Mouse (Mus musculus) kidney, adult 11 months (tissue): ENCODE data around the gene Thrap3.

Source experiments
- DNase-seq: peaks from one replicate; pipeline ENCODE4 v3.0.0; 2022

Gene Thrap3

DNA sequence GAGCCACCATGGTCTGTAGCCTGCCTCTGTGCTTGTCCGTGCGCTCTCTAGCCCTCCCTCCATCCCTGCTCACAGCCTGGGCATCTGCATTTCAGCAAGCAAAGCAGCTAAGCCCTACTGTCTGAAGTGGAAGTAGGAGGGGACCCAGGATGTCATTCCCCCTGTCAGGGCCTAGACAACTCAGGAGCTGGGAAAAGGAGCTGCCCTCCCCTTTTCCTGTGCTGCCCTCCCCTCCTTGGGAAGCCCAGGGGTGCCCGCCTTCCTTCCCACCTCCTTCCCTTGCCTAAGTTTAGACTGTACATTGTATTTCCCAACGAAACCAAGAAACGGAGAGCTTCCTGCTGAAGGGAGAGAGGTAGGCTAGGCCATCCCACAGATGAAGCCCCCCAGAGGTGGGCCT lies 61.5 kb downstream of the Thrap3 start:
- no peak for DNase-seq

DNA sequence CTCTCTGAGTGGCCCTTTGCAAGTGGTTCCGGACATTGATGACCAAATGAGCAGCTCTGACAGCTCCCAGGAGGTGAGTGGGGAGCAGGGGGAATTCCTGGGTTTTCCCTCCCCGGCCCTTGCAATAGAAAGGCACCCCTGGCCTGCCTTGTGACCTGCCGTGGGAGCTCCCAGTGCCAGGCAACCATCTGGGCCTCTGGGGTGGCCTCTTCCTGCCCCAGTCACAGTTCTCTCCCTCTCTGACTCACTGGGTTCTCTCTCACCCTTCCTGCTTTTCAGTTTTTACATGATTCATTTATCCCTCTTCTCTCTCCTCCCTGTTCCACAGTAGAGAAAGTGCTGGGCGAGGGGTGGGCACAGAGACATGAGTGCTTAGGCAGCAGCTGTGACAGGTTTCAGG lies 64.8 kb downstream of the Thrap3 start:
- DNase-seq, result no peak

DNA sequence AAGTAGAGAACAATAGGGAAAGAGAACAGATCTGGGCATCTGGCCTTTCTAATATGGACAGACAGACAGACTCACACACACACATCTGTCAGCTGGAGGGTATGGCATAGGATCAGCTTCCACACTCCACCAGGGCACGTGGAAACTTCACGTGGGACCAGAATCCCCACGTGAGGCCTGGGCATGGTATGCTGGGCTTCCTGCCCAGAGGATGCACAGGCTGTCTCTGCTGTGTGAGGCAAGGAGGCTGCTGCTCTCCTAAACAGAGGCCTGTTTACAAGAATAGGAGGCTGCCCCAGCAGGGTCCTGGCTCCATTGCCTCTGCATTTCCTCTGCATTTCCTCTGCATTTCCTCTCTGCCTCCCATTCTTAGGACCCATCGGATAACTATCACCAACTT lies 67.9 kb downstream of the Thrap3 start:
- no peak for DNase-seq

DNA sequence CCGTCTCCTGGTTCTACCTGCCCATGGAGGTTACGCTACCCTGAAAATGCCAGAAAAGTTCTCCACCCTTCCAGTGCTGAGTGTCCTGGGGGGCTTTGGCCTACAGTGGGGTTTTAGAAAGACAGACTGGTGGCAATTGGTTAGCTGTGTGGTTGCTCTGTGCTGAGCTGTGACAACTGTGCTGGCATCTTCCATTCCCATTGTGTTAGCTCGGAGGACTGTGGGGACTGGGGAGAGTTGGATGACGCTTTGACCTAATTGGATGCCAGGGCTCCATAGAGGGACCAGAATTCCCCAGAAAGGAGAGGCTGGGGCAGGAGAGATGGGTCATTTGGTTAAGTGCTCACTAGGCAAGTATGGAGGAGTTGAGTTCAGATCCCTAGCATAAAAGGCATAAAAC lies 68.3 kb downstream of the Thrap3 start:
- DNase-seq, result no peak

DNA sequence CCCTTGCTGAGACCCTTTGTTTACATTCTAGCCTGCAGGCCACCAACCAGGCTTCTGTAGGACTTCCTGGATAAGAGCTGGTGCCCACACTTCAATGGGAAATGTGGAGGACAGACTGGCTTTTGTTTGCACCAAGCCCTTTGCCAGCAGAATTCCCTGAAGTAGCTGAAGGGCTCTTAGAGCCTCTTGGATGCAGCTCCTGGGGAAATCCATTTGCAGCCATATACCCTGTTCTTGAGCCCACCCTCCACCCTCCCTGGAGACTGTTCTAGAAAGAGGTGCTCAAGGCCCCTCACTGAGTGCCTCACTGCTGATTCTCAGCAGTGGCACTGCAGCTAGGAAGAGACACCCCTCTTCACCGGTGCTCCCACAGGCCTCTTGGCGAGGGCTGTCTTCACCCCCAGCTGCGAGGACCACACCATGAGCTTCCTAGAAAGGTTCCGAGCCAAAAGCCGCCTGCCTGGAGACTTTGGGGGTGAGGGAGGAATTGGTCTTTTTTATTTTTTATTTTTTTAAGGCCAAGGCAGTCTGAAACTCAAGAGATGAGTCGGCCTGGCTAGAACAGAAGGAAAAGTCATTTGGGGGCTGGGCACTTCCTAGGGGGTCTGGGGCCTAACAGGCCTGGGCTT lies 69.8 kb downstream of the Thrap3 start:
- no peak for DNase-seq

GRCm38 (mm10) chr4:126131290-126132121 lies 71.1 kb downstream of the Thrap3 start:
- DNase-seq, result peak; percentile 75

DNA sequence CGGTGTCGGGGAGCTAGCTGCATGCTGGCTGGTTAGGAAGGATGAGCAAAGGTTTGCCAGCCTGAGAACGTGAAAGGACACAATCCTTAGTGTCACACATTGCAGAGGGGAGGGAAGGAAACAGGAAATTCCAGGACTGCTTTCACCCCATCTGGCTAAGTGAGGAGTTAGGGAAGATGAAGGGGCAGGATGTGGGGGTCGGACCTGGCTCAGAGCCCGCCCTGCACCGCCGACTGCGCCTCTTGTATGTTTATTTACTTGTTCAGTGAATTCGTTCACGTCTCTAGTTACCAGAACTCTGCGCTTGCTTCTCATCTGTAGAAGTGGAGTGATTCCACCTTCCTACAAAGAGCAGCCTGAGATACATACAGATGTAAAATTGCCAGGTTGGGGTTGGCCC lies 72.1 kb downstream of the Thrap3 start:
- DNase-seq, result peak; percentile 62

GRCm38 (mm10) chr4:126123309-126124040 lies 79.1 kb downstream of the Thrap3 start:
- no peak for DNase-seq

GRCm38 (mm10) chr4:126120506-126120905 lies 82.1 kb downstream of the Thrap3 start:
- DNase-seq, result no peak

GRCm38 (mm10) chr4:126120052-126120451 lies 82.5 kb downstream of the Thrap3 start:
- no peak for DNase-seq

GRCm38 (mm10) chr4:126119051-126119450 lies 83.5 kb downstream of the Thrap3 start:
- no peak for DNase-seq

DNA sequence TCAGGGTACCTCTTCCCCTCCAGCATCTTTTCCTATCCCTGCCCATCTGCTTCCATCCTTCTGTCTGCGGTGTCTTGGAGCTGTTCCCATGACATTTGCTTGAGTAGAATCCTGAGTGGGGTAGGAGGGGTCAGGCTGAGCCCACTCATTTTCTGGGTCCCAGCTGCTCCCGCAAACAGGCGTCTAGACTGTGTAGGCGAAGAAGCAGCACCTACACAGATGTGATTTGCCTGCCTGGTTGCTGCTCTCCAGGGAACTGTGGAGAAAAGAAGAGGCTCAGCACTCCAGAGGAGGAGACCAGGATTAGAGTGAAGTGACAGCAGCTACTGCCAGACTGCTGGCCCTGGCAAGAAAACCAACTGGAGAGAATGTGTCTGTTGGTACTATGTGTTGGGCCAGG lies 83.9 kb downstream of the Thrap3 start:
- no peak for DNase-seq

DNA sequence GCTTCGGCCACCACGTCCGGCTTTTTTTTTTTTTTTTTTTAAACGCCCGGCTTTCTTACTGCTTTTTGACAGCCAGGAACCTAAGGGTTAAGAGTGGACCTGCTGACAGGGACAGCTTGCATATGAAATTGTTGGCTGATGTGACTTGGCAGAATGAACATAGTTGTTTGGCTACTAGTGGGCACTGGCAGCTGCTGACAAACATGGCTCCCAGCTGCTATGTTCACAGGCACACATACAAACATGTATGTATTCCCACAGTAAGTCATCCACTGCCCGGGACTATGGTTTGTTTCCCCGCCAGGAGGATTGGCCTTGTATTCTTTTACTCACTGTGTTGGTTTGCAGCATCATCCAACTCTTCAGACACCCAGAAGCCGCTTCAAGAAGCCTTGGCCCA lies 85.4 kb downstream of the Thrap3 start:
- no peak for DNase-seq

- DNase-seq, result no peak
Observed at GRCm38 (mm10) chr4:126115871-126116521, 86.6 kb downstream of the Thrap3 start.

DNA sequence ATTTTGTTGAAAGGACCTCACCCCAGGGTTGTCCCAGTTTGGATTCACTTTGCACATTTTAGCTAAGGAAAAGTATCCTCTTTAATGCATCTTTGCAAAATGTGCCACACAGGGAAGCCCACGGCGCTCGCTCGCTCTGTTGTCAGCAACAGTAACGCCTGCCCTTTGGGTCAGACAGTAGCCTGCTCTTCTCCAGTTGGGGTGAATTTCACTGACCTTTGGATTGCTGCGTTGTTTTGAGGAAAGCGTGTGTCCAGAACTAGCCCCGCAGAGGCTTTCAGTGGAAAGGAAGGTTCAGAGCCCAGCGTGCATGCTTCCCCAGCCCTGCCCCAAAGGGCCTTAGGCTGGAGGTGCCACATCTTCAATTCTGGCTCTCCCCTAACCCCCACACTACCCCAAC lies 87.1 kb downstream of the Thrap3 start:
- no peak for DNase-seq
